Mouse (Mus musculus): ENCODE results near the gene Specc1.

Specc1 gene

DNA sequence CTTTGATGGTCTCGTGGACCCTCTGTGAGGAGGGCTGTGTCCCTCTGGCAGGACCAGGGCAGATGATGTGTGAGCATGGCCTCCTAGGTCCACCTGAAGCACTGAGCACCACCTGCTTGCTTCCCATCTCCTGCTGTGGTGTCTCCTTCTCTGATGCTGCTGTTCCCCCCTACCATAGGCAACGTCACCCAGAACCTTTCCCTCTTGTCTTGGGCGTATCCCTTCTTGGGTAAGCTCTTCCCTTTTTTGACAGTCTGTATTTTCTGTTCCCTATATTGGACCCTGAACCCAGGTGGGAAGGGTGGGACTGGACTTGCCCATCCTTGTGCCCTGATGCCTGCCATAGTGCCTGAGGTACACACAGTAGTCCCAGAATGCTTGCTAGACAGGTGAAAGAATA, 56.9 kb downstream of the Specc1 start:
- DNase-seq (ENCODE audit: low read depth, low spot score), result no peak

DNA sequence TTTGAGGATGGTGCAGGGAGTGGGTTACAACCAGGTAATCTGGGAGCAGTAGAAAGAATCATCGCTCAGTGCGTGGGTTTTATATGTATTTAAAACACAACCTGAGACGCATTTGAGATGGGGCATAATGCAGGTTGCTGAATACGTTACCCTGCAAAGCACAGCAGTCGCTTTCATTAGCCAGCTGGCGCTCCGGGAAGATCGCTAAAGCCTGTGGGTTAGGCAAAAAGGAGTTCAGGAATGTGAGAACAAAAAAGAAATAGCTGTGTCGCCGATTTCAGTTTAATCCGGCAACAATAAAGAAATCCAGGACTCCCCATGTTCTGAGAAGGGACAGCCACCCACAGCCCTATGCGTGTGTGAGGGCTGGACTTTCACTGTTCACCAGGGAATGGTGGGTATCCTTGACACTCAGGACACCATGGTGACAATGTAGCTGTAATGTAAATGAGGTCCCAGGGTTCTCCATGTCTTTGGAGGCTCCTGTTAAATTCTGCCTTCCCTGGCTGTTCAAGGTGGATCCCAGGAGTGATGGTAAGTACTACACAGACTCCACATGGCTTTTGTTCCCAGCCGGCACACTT, 58.6 kb downstream of the Specc1 start:
- no peak for DNase-seq (ENCODE audit: low read depth, low spot score)

DNA sequence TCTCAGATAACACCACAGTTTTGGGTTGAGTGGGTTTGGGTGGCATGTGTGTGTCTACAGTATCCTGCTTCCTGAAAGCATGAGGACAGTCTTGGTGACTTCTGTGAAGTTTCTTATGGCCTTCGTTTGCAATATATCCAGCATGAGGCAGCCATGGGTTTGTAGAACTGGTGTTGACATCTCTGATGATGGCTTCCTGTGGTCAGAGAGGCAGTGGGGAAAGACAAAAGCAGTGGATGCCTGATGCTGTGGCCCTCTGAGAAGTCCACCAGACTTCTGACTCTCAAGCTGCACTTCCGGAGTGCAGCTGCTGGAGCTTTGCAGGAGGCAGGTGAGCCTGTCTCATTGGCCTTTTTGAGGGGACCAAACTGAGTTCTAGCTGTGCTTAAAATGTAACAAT, 60.4 kb downstream of the Specc1 start:
- DNase-seq (ENCODE audit: low read depth, low spot score), result no peak

- DNase-seq (ENCODE audit: low read depth, low spot score), result no peak
Measured at GRCm38 (mm10) chr11:62018315-62019205, 62.0 kb downstream of the Specc1 start.

- DNase-seq (ENCODE audit: low read depth, low spot score), result no peak
Measured at GRCm38 (mm10) chr11:62019857-62020256, 63.3 kb downstream of the Specc1 start.

GRCm38 (mm10) chr11:62020898-62021297, 64.3 kb downstream of the Specc1 start:
- DNase-seq (ENCODE audit: low read depth, low spot score), result no peak

GRCm38 (mm10) chr11:62022105-62022504, 65.5 kb downstream of the Specc1 start:
- no peak for DNase-seq (ENCODE audit: low read depth, low spot score)

- no peak for DNase-seq (ENCODE audit: low read depth, low spot score)
Measured at GRCm38 (mm10) chr11:62022718-62023493, 66.3 kb downstream of the Specc1 start.

DNA sequence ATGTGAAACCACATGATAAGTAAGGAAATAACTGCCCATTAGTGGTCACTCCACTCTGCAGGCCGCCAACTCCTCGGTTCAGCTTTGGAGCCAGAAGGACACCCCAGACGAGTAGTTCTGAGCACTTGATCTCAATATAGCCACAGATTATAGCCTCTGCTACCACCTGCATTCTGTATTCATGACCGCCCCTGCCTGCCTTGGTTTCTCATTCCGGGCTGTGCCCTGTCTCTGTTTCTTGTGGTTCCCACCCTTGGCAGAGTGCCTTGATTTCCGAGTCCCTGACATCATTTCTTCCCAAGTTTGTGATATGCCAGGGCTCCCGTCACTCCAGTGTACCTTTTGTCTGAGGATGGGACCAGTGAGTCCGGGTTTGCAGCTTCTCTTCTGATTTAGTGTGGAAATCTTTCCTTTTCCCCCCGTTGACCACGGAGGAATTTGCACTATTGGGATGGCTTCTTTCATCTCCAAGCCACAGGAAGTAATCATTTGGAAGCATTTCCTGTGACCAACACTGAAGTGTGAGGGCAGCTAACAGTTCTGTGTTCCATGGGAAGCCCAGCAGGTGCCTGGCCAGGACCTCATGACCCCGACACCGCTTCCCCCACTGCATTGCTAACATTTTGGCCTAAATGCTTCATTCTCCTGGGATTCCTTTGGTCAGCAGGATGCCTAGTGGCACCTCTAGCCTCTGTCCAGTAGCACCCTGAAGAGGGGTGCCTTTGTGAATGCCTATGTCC, 67.1 kb downstream of the Specc1 start:
- no peak for DNase-seq (ENCODE audit: low read depth, low spot score)

GRCm38 (mm10) chr11:62024234-62024601, 67.7 kb downstream of the Specc1 start:
- no peak for DNase-seq (ENCODE audit: low read depth, low spot score)

DNA sequence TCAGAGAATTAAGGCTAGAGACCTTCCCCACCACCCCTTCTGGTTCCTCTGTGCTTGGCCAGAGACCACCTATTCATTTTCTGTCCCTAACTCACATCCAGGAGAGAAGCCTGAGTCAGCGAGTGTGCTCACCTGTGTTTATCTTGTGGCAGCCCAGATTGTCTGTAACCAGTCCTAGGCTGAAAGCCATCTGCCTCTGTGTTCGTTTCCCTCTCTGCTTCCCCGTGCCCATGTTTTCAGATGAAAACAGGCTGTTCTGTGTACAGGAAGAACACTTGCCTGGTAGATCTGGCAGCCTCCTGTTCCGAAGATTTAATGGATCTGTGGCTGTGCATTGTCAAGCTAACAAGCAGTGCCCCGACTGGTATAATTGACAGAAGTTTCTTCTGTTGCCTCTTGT, 68.4 kb downstream of the Specc1 start:
- DNase-seq (ENCODE audit: low read depth, low spot score), result no peak

- no peak for DNase-seq (ENCODE audit: low read depth, low spot score)
Measured at GRCm38 (mm10) chr11:62025770-62026169, 69.2 kb downstream of the Specc1 start.

- DNase-seq (ENCODE audit: low read depth, low spot score), result no peak
Measured at GRCm38 (mm10) chr11:62026345-62026815, 69.8 kb downstream of the Specc1 start.

DNA sequence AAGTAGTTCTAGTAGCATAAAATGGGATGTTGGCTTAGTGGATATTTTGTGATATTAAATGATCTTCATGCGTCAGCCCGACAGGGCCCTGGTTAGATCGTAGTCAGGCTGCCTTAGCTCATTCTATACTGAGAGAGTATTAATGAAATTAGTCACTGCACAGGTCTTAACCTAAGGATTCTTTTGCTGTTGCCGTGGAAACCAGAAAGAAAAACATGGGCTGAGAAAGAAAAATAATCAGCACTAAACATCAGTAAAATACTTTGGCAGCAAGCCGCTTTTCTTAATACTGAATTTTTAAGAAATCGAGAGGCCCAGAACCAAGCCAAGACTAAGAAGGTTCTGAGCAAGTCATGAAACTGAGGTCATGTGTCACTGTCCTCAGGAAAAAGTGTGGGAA, 70.7 kb downstream of the Specc1 start:
- DNase-seq (ENCODE audit: low read depth, low spot score), result no peak

GRCm38 (mm10) chr11:62027705-62028104, 71.1 kb downstream of the Specc1 start:
- no peak for DNase-seq (ENCODE audit: low read depth, low spot score)

- DNase-seq (ENCODE audit: low read depth, low spot score), result no peak
Measured at GRCm38 (mm10) chr11:62029171-62029570, 72.6 kb downstream of the Specc1 start.

DNA sequence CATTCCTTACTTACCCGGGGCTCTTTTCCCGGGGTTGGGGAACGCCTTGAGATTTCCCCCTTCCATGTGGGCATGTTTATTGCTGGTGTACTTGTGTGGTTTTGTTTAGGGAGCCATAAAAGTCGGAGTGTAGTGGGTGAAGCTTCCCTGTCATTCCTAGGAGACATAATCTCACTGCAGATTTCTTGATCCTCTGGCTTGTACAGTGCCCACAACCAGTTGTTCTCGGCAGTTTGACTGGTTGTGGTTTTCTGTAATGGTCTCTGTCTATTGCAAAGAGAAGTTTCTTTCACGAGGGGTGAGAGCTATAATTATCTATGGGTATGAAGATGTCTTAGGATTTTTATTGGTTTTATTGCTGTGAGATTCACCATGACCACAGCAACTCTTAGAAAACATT, 78.0 kb downstream of the Specc1 start:
- no peak for DNase-seq (ENCODE audit: low read depth, low spot score)

DNA sequence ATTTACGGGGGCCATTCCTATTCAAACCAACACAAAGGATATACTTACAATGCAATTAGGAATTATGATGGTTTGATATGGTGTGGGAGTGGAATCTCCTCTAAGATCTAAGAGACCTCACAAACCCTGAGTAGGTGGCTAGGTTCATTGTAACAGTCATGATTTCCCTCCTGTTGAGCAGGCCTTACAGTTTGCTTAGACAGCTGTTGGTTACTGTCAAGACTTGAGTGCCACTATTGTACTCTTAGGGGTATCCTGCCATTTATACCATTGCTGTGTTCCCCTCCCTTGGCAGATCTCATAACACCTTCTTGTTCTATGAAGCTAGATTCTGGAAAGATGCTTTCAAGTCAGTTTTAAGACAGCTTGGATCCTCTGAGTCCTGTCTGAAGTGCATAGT, 78.7 kb downstream of the Specc1 start:
- DNase-seq (ENCODE audit: low read depth, low spot score), result no peak

GRCm38 (mm10) chr11:62040122-62040521, 83.6 kb downstream of the Specc1 start:
- no peak for DNase-seq (ENCODE audit: low read depth, low spot score)

DNA sequence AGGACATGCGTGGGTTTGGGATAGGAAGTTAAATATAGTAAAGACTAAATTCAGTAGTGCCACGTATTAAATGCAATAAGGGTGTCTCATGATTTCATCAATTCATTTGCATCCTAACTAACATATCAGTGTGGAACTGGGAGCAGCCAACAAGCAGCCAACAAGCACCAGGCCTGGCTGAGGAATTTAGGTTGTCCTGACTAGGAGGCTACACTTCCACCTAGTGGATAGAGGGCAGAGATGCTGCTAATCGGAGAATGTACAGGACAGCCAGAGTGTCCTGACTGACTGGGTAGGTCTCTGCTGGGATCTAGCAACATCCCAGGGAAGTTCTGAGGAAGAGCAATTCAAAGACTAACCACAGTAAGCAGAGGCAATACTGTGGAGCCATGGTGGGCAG, 88.1 kb downstream of the Specc1 start:
- DNase-seq (ENCODE audit: low read depth, low spot score), result peak; percentile 5

GRCm38 (mm10) chr11:62045964-62046363, 89.4 kb downstream of the Specc1 start:
- no peak for DNase-seq (ENCODE audit: low read depth, low spot score)

Measured in retina, postnatal 7 days (tissue).